Mouse (Mus musculus) embryonic fibroblast, embryonic 13.5 days (primary cell): ENCODE measurements around the gene Pfkfb2.

Source experiments
- CTCF ChIP-seq: IDR thresholded peaks from 2 replicates; pipeline ENCODE4 v1.5.1; 2011; ENCODE audit warnings: mild to moderate bottlenecking, control low read depth, low read length, moderate library complexity, borderline replicate concordance; ENCODE audit not compliant: insufficient read depth
- POLR2A ChIP-seq: IDR thresholded peaks from 2 replicates; pipeline ENCODE4 v1.6.1; 2011; ENCODE audit warnings: low read depth, mild to moderate bottlenecking, control low read depth, low read length, moderate library complexity

DNA sequence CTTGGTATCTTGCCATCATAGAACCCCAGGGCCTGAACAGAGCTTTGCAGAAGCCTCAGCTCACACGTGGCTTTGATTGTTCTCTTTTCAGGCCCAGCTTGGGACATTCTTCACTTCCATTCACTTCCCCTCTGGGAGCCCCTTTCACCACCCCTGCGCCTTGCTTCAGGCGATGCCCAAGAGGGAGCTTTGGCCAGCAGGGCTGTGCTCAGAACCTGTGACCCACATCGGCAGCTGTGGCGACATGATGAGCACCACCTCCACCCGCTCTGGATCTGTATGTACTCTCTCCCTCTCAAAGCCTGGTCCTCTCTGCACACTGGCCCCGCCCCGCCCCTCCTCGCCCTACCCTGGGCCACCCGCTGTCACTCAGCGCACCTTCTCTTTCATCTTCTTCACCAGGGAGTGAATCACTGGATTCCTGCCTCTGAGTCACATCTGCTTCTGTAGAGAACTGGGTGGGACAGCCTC is 8.4 kb upstream of the Pfkfb2 start:
- TF ChIP-seq CTCF (no peak), POLR2A (no peak)
